Mouse (Mus musculus) intestine, embryonic 14.5 days (tissue): Measurements from ENCODE around the gene Flvcr1. TPM values are rescaled to one million over a fixed set of nuclear protein-coding genes. Genes with fewer than 3 reads are reported as not detected.

Source experiments
- ATAC-seq: fragments of 200-750 bp; cut with Nextera tagmentation; replicated peaks from 2 replicates; pipeline ENCODE4 v1.8.0; 2017; ENCODE audit warnings: low read depth, moderate number of reproducible peaks, moderate TSS enrichment, moderate library complexity; ENCODE audit not compliant: low FRiP score, low TSS enrichment
- DNase-seq: peaks from one replicate; pipeline ENCODE4 v3.0.0-alpha.2; 2018; ENCODE audit warnings: low spot score
- H3K27ac ChIP-seq: fragments of 300-500 bp; sonication (generic); 2 replicates; pipeline ENCODE4 v1.5.1; 2014; ENCODE audit warnings: low read depth, mild to moderate bottlenecking, control low read depth
- H3K27me3 ChIP-seq: fragments of 300-500 bp; sonication (generic); replicated peaks from 2 replicates; pipeline ENCODE4 v1.6.1; 2014; ENCODE audit warnings: low read length, control low read depth; ENCODE audit not compliant: control insufficient read depth, insufficient read depth
- H3K36me3 ChIP-seq: fragments of 300-500 bp; sonication (generic); 2 replicates; pipeline ENCODE4 v1.6.1; 2014; ENCODE audit warnings: low read length, control low read depth; ENCODE audit not compliant: control insufficient read depth, insufficient read depth
- H3K4me1 ChIP-seq: fragments of 300-500 bp; sonication (generic); replicated peaks from 2 replicates; pipeline ENCODE4 v1.6.1; 2014; ENCODE audit warnings: low read length, control low read depth, mixed read lengths; ENCODE audit not compliant: control insufficient read depth, insufficient read depth
- H3K4me2 ChIP-seq: fragments of 300-500 bp; sonication (generic); 2 replicates; pipeline ENCODE4 v1.6.1; 2014; ENCODE audit warnings: low read length
- H3K4me3 ChIP-seq: fragments of 300-500 bp; sonication (generic); 2 replicates; pipeline ENCODE4 v1.5.1; 2014; ENCODE audit warnings: low read depth, low read length, control low read depth, mixed read lengths
- H3K9ac ChIP-seq: fragments of 300-500 bp; sonication (generic); 2 replicates; pipeline ENCODE4 v1.6.1; 2014; ENCODE audit warnings: mild to moderate bottlenecking, low read length
- H3K9me3 ChIP-seq: fragments of 300-500 bp; sonication (generic); 2 replicates; pipeline ENCODE4 v1.6.1; 2016; ENCODE audit warnings: low read length, control low read depth; ENCODE audit not compliant: control insufficient read depth
- WGBS: fragments of 180-500 bp; shearing (Covaris S2); extraction: QIAGEN DNeasy Blood & Tissue Kit; methylation state at CpG from one replicate; pipeline ENCODE4 v1.1.7; 2014; 5-methylcytosine and 5-hydroxymethylcytosine counted together
- polyA plus RNA-seq: library from polyadenylated mRNA; unstranded; fragments of >200 nt; fragmentation: Nextera tagmentation; extraction: Ambion mirVana; gene quantifications from 2 replicates; pipeline ENCODE4 v1.2.1, GENCODE M21; 2014

Gene Flvcr1
- polyA plus RNA-seq, 1 experiment from 2014 or later: 9.5 TPM

- Histone ChIP-seq H3K27ac (no peak overlapping the region), H3K4me2 (no peak overlapping the region), H3K36me3 (peaks cover 42% of the 10 kb centered on the region), H3K27me3 (no peaks in the 10 kb centered on the region), H3K9me3 (no peaks in the 10 kb centered on the region), H3K4me3 (no peak overlapping the region), H3K9ac (no peak overlapping the region), H3K4me1 (no peaks in the 10 kb centered on the region)
- ATAC-seq: no peak
- 93% methylated on average over 3 of the region's 3 CpGs for WGBS
- no peak for DNase-seq
These were observed 11.7 kb downstream of the Flvcr1 start for GRCm38 (mm10) chr1:191014271-191014670.

GRCm38 (mm10) chr1:191008707-191009106, 17.3 kb downstream of the Flvcr1 start:
- H3K4me3 ChIP-seq: no peak overlapping the region
- H3K4me2 ChIP-seq: no peak overlapping the region
- peaks cover 72% of the 10 kb centered on the region for H3K36me3 ChIP-seq
- H3K27ac ChIP-seq: no peak overlapping the region
- WGBS: 98% methylated on average over 5 of the region's 5 CpGs
- no peaks in the 10 kb centered on the region for H3K9me3 ChIP-seq
- H3K4me1 ChIP-seq: no peaks in the 10 kb centered on the region
- H3K9ac ChIP-seq: no peak overlapping the region
- no peak for ATAC-seq
- no peak for DNase-seq
- no peaks in the 10 kb centered on the region for H3K27me3 ChIP-seq

DNA sequence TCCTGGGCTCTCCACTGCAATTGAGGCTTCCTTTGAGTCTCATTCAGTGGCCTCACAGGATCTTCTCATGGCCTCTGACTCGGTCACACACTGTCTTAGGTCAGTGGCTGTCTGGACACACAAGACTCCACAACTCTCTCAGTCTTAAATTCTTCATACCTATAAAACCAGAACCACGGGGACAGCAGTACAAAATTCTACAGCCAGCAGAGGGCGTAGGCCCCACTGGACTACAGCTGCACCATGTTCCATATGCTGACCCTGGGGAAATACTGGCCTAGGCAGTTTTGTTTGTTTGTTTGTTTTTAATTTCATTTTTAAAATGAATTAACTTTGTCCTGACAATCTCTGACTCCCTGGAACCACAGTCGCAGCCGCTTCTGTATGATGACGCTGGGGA, 23.8 kb downstream of the Flvcr1 start:
- no peak overlapping the region for H3K9ac ChIP-seq

GRCm38 (mm10) chr1:191000686-191001085, 25.3 kb downstream of the Flvcr1 start:
- H3K4me3 ChIP-seq: no peak overlapping the region
- 78% methylated on average over 3 of the region's 3 CpGs for WGBS
- H3K36me3 ChIP-seq: peaks cover 9% of the 10 kb centered on the region; the same call in 1 of the 2 replicates
- H3K27ac ChIP-seq: no peak overlapping the region
- H3K4me2 ChIP-seq: no peak overlapping the region
- ATAC-seq (no peak), DNase-seq (no peak)
- H3K27me3 ChIP-seq: no peaks in the 10 kb centered on the region
- no peaks in the 10 kb centered on the region for H3K4me1 ChIP-seq
- H3K9me3 ChIP-seq: peaks cover 3% of the 10 kb centered on the region; the same call in 1 of the 2 replicates
- no peak overlapping the region for H3K9ac ChIP-seq

More for the DNA sequence above, 23.8 kb downstream of the Flvcr1 start:
- Histone ChIP-seq H3K36me3 (peaks cover 17% of the 10 kb centered on the region), H3K4me3 (no peak overlapping the region), H3K9me3 (peaks cover 3% of the 10 kb centered on the region; the same call in 1 of the 2 replicates), H3K4me1 (no peaks in the 10 kb centered on the region), H3K27me3 (no peaks in the 10 kb centered on the region), H3K4me2 (no peak overlapping the region), H3K27ac (no peak overlapping the region)
- WGBS: 70% methylated on average over 6 of the region's 6 CpGs
- DNase-seq (no peak), ATAC-seq (no peak)

DNA sequence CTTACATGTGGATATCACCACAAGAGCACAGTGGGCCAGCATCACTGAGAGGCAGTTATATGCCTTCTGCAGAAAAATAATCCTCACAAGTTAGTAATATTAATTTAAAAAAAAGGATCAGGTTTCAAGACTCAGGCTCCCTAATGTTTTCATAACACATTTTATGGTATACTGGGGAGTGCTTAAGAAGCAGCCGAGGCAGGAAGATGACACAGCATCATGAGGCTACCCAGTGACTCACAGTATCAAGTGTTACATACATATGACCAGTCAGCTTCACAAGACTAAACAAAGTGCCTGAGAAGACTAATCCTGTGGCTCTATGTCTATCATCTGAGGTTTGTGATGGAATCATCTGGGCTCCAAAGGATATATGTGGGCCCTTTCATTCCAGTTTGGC, 27.9 kb downstream of the Flvcr1 start:
- ATAC-seq (no peak), DNase-seq (no peak)
- H3K4me1 ChIP-seq: no peaks in the 10 kb centered on the region
- no peak overlapping the region for H3K27ac ChIP-seq
- H3K36me3 ChIP-seq: no peaks in the 10 kb centered on the region
- H3K4me2 ChIP-seq: no peak overlapping the region
- H3K4me3 ChIP-seq: no peak overlapping the region
- peaks cover 3% of the 10 kb centered on the region; the same call in 1 of the 2 replicates for H3K9me3 ChIP-seq
- no peak overlapping the region for H3K9ac ChIP-seq
- WGBS: 71% methylated on average over 1 of the region's 1 CpGs
- H3K27me3 ChIP-seq: no peaks in the 10 kb centered on the region

DNA sequence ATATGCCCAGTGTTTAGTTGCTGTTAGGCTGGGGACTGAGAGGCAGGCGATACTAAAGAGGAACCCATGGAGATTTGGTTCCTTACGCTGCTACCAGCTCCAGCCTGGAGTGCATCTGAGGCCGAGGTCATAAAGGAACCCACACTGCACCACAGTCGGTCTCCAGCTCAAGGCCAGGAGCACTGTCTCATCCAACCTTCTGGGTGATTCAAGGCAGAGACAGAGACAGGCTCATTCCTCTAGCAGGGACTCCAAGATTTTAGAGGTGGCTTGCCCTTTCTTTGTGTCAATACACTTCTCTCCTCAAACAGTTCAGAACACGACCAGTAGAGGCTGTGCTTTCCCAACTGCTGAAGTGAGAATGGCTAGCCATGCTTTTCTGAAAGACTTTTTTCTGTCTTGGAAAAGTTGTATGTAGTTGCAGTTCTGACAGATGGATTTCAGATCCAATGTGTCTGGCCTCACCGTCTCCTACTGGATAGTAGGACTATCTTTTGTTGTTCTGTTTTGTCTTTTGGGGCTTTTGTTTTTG, 29.5 kb downstream of the Flvcr1 start:
- Histone ChIP-seq H3K9ac (no peak overlapping the region), H3K27me3 (no peaks in the 10 kb centered on the region), H3K4me3 (no peak overlapping the region), H3K4me2 (no peak overlapping the region), H3K27ac (no peak overlapping the region), H3K36me3 (no peaks in the 10 kb centered on the region), H3K9me3 (peaks cover 3% of the 10 kb centered on the region; the same call in 1 of the 2 replicates), H3K4me1 (no peaks in the 10 kb centered on the region)
- ATAC-seq (no peak), DNase-seq (no peak)
- WGBS: 72% methylated on average over 6 of the region's 6 CpGs

GRCm38 (mm10) chr1:190995548-190995947, 30.4 kb downstream of the Flvcr1 start:
- H3K9me3 ChIP-seq: peaks cover 3% of the 10 kb centered on the region; the same call in 1 of the 2 replicates
- no peak overlapping the region for H3K4me2 ChIP-seq
- no peak for DNase-seq
- no peak overlapping the region for H3K4me3 ChIP-seq
- H3K27me3 ChIP-seq: no peaks in the 10 kb centered on the region
- no peaks in the 10 kb centered on the region for H3K36me3 ChIP-seq
- no peaks in the 10 kb centered on the region for H3K4me1 ChIP-seq
- H3K27ac ChIP-seq: no peak overlapping the region
- 78% methylated on average over 7 of the region's 7 CpGs for whole genome bisulfite sequencing
- H3K9ac ChIP-seq: no peak overlapping the region
- no peak for ATAC-seq

- Histone ChIP-seq H3K9ac (no peak overlapping the region), H3K4me1 (no peaks in the 10 kb centered on the region), H3K9me3 (no peaks in the 10 kb centered on the region), H3K4me3 (no peak overlapping the region), H3K27ac (no peak overlapping the region), H3K4me2 (no peak overlapping the region), H3K36me3 (no peaks in the 10 kb centered on the region), H3K27me3 (no peaks in the 10 kb centered on the region)
- no peak for ATAC-seq
- WGBS: 85% methylated on average over 9 of the region's 9 CpGs
- DNase-seq: no peak
These were observed 36.4 kb downstream of the Flvcr1 start for GRCm38 (mm10) chr1:190989437-190990082.

GRCm38 (mm10) chr1:190981412-190981811, 44.5 kb downstream of the Flvcr1 start:
- Histone ChIP-seq H3K9ac (no peak overlapping the region), H3K27ac (no peak overlapping the region), H3K4me2 (no peak overlapping the region), H3K4me3 (no peak overlapping the region), H3K36me3 (no peaks in the 10 kb centered on the region; the same call in 1 of the 2 replicates), H3K27me3 (no peaks in the 10 kb centered on the region), H3K4me1 (peaks cover 16% of the 10 kb centered on the region), H3K9me3 (no peaks in the 10 kb centered on the region)
- ATAC-seq (no peak), DNase-seq (no peak)
- WGBS: 79% methylated on average over 4 of the region's 4 CpGs
